Mouse (Mus musculus): ENCODE data around the gene Nrxn2. TPM values are rescaled to one million over a fixed set of nuclear protein-coding genes. Genes with fewer than 3 reads are reported as not detected.
A peak's percentile ranks its signal among the peaks of the same experiment; 100 is the strongest.

Nrxn2 gene
- total RNA-seq, 4 experiments from 2014 or later, result 3.3 to 6.8 (median 4.1) TPM

- no peak for DNase-seq (ENCODE audit: low spot score)
These were observed 100.1 kb downstream of the Nrxn2 start for GRCm38 (mm10) chr19:6518601-6519000.

- no peak for DNase-seq (ENCODE audit: low spot score)
These were observed 101.0 kb downstream of the Nrxn2 start for GRCm38 (mm10) chr19:6519483-6519882.

GRCm38 (mm10) chr19:6521630-6522029 lies 103.1 kb downstream of the Nrxn2 start:
- no peak for DNase-seq (ENCODE audit: low spot score)

GRCm38 (mm10) chr19:6522289-6522688 lies 103.8 kb downstream of the Nrxn2 start:
- DNase-seq (ENCODE audit: low spot score), result no peak

- no peak for DNase-seq (ENCODE audit: low spot score)
These were observed 106.5 kb downstream of the Nrxn2 start for GRCm38 (mm10) chr19:6525023-6525422.

- DNase-seq (ENCODE audit: low spot score), result no peak
These were observed 107.5 kb downstream of the Nrxn2 start for GRCm38 (mm10) chr19:6526010-6526409.

GRCm38 (mm10) chr19:6527439-6527838 lies 108.9 kb downstream of the Nrxn2 start:
- no peak for DNase-seq (ENCODE audit: low spot score)

GRCm38 (mm10) chr19:6527839-6528531 lies 109.5 kb downstream of the Nrxn2 start:
- no peak for DNase-seq (ENCODE audit: low spot score)

- DNase-seq (ENCODE audit: low spot score), result peak; percentile 41
These were observed 110.9 kb downstream of the Nrxn2 start for GRCm38 (mm10) chr19:6529265-6529985.

- DNase-seq (ENCODE audit: low spot score), result no peak
These were observed 111.8 kb downstream of the Nrxn2 start for GRCm38 (mm10) chr19:6530359-6530758.

- peak; percentile 40 for DNase-seq (ENCODE audit: low spot score)
These were observed 112.6 kb downstream of the Nrxn2 start for GRCm38 (mm10) chr19:6531011-6531631.

- DNase-seq (ENCODE audit: low spot score), result no peak
These were observed 113.4 kb downstream of the Nrxn2 start for GRCm38 (mm10) chr19:6531832-6532471.

GRCm38 (mm10) chr19:6532656-6533055 lies 114.1 kb downstream of the Nrxn2 start:
- DNase-seq (ENCODE audit: low spot score), result no peak

GRCm38 (mm10) chr19:6533290-6534117 lies 115.0 kb downstream of the Nrxn2 start:
- DNase-seq (ENCODE audit: low spot score), result no peak

- DNase-seq (ENCODE audit: low spot score), result no peak
These were observed 115.5 kb downstream of the Nrxn2 start for GRCm38 (mm10) chr19:6534118-6534415.

- no peak for DNase-seq (ENCODE audit: low spot score)
These were observed 117.7 kb downstream of the Nrxn2 start for GRCm38 (mm10) chr19:6536201-6536600.

GRCm38 (mm10) chr19:6536696-6537095 lies 118.2 kb downstream of the Nrxn2 start:
- DNase-seq (ENCODE audit: low spot score), result no peak

GRCm38 (mm10) chr19:6537526-6537925 lies 119.0 kb downstream of the Nrxn2 start:
- no peak for DNase-seq (ENCODE audit: low spot score)

- DNase-seq (ENCODE audit: low spot score), result no peak
These were observed 120.0 kb downstream of the Nrxn2 start for GRCm38 (mm10) chr19:6538546-6538945.

GRCm38 (mm10) chr19:6539592-6539991 lies 121.1 kb downstream of the Nrxn2 start:
- DNase-seq (ENCODE audit: low spot score), result no peak

- DNase-seq (ENCODE audit: low spot score), result no peak
These were observed 121.7 kb downstream of the Nrxn2 start for GRCm38 (mm10) chr19:6540191-6540590.

- no peak for DNase-seq (ENCODE audit: low spot score)
These were observed 123.0 kb downstream of the Nrxn2 start for GRCm38 (mm10) chr19:6541521-6541920.

Measured in heart, adult 8-10 months (tissue).